Mouse (Mus musculus) brain, embryonic 14.5 days (tissue): ENCODE results near the gene Slfn1.

ENCODE experiments used
- CTCF ChIP-seq: fragments of 200-500 bp; IDR thresholded peaks from 2 replicates; pipeline ENCODE4 v1.5.1; 2012; ENCODE audit warnings: inconsistent platforms, mild to moderate bottlenecking, moderate library complexity, borderline replicate concordance; ENCODE audit not compliant: insufficient read depth, insufficient read length; ENCODE audit errors: extremely low read depth
- POLR2A ChIP-seq: fragments of 200-500 bp; IDR thresholded peaks from 2 replicates; pipeline ENCODE4 v1.6.1; 2012; ENCODE audit warnings: mild to moderate bottlenecking, inconsistent platforms, borderline replicate concordance; ENCODE audit not compliant: poor library complexity, insufficient read depth, insufficient read length, severe bottlenecking; ENCODE audit errors: extremely low read depth

GRCm38 (mm10) chr11:83084161-83084560 lies 32.5 kb upstream of the Slfn1 start:
- no peak for TF ChIP-seq CTCF
- no peak for TF ChIP-seq POLR2A
